Mouse (Mus musculus): ENCODE measurements around the gene Lcmt1.

The Lcmt1 gene

DNA sequence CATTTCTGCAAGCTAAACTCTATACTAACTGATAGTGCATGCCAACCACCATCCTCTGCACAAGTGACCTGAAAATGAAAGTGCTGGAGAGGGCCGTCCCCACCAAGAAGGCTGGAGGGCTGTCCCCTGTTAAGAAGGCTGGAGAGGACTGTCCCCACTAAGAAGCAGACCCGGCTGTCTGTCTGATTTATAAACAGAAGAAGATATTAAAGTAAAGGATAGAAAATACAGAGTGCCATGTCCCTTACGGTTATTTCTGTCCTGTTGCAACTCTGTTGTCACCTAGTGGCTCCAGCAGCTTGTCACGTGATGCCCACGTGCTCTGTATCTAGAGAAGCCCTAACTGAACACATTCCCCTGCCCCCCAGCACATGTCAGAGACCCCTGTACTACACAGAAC is 9.4 kb upstream of the Lcmt1 start:
- DNase-seq (ENCODE audit: low spot score in 2 of 2), result no peak

DNA sequence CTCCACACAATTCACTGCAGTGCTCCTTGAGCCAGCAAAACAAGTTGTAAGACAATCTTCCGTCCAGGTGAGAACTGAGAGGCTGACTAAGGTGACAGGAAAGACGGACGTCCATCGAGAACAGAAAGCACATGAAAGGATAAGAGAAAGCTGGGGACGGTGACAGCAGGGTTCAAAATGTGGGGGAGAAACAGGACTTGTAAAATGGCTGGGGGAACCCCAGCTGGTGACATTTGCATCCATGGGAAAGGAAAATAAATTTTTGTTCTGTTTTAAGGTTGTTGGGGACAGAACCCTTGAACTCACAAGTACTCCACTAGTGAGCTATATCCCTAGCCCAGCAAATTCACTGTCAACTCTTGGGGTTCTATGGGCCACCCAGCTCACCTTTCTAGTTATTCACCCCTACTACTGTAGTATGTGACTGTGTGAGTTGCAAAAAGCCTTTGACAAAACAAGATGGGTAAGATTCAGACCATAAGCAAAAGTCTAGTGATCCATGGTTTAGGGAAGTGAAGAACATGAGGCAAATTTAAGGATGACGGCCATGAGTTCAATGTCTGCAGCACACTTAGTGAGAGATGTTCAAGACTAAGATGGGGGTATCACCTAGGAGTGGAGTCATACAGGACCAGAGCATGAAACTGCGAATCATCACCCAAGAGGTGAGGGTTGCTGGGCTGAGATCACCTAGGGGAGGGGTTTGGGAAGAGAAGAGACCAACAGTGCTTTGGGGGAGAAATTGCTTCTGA is 8.2 kb upstream of the Lcmt1 start:
- no peak for DNase-seq (ENCODE audit: low spot score in 2 of 2)

DNA sequence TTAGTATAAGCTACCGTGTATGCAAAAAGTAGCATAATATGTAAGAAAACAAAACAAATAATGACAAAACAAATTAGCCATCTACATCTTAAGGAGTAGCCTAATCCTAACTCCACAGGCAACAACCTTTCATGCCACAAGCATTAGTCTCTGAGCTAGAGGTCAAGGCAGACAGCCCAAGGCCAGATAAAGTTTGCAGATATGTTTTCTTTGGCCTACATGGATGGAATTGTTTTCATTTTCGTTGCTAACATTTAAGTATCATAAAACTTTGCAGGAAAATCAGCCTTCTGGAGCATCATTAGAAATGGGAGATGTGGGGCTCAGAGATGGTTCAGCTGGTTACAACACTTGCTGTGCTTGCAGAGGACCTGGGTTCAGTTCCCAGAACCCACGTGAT is 6.8 kb upstream of the Lcmt1 start:
- DNase-seq (ENCODE audit: low spot score in 2 of 2), result no peak

DNA sequence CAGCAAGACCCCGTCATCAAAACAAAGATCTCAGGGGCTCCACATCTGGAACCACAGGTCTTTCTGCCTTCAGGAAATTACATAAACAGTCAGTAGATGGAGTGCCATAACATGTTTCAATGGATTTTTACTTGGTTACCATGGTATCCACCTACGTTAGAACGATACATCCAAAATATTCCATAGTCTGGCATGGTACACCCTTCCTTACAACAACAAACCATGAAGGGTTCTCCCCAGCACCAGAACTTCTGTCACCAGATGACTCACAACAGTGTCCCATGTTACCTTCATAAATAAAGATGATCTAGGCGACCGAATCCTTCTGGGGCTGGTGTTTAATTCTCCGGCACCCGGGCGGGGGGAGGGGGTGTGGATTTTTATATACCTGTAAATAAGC is 5.6 kb upstream of the Lcmt1 start:
- no peak for DNase-seq (ENCODE audit: low spot score in 2 of 2)

DNA sequence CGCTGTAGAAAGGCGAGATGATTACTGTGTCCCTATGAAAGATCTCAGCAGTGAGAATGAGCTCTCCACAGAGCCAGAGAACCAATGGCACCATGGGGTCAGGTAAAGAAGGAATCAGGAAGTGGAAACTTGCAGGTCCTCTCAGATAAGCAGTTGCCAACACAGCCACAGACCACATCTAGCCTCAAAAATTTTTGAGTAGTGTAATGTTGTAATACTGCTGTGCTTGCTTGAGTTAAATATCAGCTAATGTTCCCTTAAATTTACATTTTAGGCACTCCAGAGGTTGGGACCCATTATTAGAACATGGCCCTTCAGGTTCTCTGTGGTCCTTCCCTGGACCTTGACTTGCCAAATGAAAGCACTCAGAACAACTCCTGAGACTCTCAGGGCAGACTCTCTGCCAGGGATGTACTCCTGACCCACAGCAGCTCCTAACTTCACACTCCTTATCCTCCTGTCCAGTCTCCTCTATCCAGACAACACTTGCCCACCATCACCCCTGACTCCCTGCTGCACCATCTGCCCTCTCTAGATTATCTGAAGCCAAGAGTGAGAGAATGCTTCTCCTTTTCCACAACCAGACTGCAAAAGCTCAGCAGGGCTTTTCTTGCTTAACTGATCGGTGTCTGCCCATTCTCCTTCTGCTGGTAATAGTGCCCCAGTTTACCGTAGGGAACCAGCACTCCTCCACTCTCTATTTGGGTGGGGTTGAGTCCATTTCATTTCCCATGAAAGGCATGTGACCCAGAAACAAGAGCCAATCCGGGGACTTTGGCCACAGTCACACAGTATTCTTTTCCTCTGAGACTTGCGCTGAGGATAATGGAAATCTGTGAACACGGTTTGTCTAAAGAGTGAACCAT is 3.5 kb upstream of the Lcmt1 start:
- DNase-seq (ENCODE audit: low spot score in 2 of 2), result no peak

DNA sequence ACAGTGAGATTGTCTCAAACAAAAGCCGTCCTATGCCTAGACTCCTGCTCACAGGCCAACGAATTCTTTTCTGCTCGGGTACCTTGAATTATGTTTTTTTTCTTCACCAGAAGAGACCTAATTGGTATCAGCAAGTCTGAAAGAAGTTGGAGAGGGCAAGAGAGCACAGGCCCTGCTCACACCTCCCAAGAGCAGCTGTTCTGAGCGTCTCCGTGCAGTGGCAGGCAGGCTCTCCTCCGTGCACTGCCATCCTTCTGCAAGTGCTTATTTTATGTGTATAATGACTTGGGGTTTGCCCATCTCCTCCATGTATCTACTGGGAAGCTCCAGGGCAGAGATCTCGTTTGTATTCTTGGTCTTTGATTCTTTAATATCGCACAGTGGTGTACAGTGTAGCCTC is 2.8 kb upstream of the Lcmt1 start:
- DNase-seq (ENCODE audit: low spot score in 2 of 2), result no peak

DNA sequence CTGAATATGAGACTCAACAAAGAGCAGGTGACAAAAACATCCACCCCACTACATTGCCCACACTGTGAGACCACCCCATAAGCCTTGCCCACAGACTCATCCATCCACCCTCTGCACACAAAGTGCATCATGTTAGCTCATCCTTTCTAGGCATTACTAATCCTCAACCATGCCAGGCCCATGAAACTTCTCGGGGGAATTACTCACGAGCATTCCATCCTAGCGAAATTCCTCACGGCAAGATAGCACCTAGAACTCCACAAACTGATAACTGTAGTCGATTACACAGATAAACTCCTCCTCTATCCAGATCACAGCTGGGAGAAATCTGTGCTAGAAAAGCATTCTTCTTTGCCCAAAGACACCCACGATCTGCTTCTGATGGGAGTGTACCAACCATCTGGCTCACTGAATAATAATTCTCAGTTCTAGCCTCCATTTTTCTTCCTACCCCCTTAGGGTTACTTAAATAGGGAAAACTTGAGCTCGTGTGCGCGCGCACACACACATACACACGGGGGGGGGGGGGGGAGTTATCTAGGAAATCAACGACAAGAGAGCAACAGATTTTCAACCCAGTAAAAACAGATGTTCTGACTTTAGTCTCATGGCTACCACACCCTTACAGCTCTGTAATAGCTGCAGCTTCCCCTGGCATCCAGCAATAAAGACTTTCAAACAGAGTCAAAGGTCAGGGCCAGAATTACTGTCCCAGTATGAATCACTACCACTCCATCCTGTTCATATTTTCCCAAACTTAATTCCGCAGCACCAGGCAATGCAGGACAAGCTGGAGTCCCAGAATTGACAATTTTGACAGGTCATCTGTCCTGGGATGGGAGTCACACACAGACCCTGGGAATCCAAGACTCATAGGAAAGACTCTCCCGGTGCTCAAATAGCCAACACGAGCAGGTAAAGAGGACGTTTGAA is 2.1 kb upstream of the Lcmt1 start:
- DNase-seq (ENCODE audit: low spot score in 2 of 2), result no peak

DNA sequence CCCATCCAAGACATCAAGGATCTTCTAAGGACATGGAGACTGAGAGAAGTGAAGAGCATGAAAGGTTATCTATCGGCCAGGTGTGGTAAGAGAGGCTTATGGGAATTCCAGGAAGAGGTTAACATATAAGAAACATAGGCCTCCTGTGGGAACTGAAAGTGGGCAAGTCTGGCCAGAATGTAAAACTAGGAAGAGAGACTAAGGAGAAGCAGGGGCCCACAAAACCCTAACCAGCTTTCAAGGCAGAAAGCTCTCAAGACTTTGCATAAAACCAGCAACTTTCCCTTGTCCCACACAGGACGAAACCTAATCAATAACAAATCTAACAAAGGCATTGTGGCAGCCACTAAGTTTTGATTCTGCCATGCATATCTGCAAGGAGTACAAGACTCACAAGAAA is 1.4 kb upstream of the Lcmt1 start:
- no peak for DNase-seq (ENCODE audit: low spot score in 2 of 2)

DNA sequence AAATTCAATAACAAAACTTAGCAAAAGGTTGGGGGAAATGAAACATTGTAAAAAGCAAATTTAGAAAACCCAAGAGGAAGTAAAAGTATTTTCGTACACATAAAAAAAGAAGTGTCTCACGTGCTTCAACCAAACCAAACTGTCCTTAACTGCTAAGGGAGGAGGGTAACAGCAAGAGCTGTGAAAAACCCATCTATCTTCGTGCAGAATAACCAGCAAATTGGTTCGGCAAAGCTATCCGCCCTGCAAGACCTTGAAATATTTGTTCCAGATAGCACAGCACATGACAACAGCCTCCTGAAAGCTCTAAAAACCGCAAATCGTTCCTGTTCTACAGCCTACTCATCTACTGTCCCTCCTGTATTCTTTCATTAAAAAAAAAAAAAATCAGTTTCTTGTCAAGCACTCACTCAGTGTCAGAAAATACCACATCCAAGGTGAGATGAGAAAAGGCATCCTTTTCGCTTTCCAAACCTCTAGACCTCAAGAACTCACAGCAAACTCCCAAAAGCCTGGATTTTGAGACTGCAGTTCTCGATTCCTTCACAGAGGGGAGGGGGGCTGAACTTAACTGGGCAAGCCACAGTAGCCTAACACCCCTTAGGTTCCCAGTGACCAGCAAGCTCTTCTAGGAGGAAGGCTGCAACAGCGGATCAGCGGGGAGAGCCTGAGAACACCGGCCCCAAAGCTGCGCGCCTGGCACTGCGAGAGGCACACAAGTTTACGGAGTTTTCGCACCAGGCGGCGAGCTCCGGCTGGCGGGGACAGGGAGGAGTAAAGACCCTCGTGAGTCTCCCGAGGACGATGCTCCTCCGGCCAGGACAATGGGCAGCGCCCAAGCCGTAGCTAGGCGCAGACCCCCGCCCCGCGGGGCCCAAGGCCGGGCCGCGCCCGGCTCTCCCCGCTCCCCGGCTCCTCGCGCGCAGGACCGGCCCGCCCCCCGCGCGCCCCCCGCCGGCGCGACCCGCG is 522 bp upstream of the Lcmt1 start:
- peak in 1 of 2 experiments; percentile 61 for DNase-seq (ENCODE audit: low spot score in 2 of 2)

DNA sequence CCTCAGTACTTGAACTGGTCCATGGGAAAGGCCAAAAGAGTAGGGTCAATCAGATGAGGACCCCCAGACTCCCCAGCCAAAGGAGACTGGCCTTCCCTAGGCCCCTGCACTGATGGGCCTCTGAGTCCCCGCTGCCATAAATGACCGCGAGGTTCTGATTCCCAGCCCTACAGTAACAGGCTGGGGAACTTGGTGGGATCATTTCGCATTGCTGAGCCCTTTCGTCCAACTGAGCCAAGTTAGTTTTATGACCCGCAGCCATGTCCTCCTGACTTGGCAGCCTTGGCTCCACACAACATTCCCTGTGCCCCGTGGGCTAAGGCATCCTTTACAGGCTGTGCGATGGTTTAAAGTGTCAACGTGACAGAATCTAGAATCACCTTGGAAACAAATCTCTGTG is 1.1 kb downstream of the Lcmt1 start:
- DNase-seq (ENCODE audit: low spot score in 2 of 2), result no peak

DNA sequence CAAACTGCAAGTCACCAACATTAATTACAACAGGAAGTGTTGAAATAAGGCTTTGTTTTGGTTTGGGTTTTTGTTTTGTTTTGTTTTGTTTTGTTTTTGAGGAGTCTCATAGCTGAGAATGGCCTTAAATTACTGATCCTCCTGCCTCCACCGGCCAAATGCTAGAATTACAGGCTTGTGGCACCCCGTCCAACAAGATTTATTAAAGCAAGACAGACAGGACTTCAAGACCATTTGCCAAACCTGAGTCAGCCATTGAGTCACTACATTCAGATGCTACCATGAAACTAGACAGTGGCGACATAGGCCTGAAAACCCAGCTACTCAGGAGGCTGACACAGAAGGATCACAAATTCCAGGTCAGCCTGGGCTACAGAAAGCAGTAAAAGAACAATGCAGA is 1.9 kb downstream of the Lcmt1 start:
- no peak for DNase-seq (ENCODE audit: low spot score in 2 of 2)

DNA sequence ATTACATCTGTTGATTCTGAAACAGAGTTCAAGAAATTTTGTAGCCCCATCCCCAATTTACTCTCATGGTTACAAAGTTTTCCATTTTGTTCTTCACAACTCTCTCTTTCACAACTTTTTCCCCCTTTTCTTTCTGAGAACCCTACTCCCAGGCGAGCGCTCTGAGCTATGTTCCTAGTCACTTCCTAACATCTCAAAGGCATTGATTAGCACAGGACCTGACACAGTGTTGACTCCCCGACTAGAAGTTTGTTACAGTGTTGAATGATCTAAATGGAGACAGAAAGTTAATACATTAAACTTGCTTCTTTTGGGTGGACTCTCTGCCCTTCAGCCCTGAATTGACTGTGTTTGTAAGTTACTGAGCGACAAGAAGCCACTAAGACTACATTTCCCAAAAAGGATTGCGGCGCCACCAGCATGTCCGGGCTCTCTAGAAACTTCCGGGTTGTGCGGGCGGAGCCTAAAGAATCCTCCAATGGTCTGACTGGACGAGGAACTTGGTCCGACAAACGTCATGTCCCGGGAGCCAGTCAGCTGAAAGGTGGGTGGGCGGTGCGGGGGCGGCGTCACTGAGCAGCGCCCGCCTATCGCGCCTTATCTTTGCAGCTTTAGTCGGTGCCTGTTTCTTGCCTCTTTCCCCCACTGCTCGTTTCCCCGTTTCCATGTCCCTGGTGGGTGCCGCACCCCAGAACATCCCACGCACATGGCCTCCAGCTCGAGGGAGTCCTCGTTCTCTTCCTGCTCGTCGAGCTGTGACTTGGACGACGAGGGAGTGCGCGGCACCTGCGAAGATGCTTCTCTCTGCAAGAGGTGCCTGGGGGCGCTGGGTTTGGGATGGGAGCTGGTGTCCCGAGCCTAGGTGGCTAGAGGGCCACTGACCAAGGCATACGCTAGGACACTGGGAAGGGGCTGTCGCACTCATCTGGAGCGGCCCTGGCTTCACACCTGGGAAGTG is 8.1 kb downstream of the Lcmt1 start:
- peak; percentile 90 to 93 for DNase-seq (ENCODE audit: low spot score in 2 of 2)

DNA sequence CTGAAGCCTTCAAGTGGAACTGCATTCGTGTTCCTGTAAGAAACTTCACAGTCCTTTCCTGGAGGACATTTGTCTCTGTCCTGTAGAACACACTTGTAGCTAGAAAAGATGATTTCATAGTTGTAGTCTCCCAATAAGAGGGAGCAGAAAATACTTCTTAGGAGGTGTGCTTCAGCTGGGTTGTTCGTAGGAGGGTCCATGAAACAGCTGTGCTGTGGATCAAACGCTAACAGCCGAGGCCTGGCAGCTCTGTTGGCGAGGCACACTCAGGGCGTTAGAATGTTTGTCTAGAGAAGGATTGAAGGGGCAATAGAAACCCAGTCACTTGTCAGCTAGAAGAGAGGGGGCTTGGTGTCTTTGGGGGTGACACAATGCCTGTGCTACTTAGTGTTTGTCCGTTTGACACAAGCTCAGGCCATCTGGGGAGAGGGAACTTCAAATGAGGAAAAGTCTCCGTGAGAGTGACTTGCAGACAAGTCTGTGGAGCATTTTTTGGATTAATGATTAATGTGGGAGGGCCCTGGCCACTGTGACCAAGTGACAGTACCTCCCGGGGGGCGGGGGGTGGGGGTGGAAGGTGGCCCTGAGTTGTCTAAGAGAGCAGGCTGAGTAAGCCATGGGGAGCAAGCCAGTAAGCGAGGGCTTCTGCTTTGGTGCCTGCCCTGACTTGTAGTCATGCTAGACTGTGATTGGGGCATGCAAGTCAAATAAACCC is 16.3 kb downstream of the Lcmt1 start:
- no peak for DNase-seq (ENCODE audit: low spot score in 2 of 2)

DNA sequence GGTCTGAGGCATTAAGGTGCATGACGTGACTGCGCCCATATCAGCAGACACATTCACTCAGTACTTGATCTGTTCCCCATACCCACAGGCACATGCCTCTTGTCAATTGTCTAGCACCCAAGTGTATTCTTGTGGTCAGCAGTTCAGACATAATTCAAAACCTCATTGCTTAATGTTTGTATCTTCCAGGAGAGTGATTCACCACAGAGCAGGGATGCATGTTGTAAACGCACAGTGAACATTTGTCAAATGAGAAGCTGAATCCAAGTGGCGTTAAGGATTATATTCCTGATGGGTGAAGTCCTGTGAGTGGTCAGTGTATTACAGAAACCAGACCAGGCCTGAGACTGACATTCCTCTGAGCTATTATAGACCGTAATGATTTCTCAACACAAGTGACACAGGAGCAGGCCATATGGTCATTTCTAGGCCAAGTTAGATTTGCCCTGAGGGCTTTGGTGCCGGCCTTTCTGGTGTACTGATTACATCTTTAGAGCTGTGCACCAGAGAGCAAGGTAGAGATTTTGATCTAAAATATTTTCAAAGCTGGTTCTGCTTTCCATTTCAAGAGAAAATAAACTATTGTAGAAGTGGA is 20.2 kb downstream of the Lcmt1 start:
- DNase-seq (ENCODE audit: low spot score in 2 of 2), result no peak

DNA sequence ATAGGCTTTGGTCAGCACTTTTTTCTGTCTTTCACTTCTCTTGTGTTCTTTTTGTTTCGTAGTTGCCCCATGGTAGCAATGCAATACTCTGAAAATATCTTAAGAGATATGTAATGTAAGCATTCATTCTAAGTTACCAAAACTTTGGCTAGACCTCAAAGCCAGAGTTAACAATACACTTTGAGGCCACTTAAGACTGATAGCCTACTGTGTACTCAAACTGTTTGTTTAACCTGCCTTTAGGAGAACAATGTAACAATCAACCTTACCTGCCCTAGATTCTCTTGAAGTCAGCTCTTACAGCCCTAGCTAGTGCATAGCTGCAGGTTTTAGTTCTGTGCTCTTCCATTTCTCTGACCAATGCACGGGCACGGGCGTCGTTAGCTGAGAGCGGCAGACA is 24.7 kb downstream of the Lcmt1 start:
- DNase-seq (ENCODE audit: low spot score in 2 of 2), result no peak

DNA sequence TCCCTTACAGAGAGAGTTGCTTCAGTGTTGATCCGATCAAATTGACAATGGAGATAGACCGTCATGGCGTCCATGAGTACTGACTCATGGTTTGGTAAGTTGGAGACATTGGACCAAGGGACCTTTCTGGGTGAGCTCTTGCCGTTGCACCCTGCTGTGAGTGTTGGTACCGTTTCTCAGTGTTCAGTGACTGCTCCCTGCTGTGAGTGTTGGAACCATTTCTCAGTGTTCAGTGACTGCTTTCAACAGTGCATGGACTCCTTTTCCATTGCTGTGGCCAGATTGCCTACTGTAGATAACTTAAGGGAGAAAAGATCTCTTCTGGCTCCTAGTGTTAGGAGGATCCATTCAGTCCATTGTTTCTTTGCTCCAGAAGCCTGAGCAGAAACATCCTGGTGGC is 27.3 kb downstream of the Lcmt1 start:
- no peak for DNase-seq (ENCODE audit: low spot score in 2 of 2)

DNA sequence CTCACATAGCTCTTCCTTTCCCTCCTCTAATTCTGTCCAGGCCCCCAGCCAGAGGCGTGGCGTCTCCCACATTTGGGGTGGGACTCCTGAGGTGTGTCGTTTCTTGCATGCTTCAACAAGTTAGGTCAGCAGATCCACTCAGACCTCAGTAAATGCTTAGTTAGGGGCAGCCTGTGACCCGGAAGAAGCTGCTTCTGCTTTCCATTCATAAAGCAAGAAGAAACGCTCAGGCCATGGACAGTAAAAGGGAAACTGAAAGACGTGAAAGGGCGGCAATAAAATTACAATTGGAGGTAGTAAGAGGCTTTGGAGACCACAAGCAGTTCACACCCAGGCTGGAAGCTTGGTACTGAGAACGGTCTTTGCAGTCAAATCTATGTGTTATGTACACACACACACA is 27.8 kb downstream of the Lcmt1 start:
- DNase-seq (ENCODE audit: low spot score in 2 of 2), result no peak

DNA sequence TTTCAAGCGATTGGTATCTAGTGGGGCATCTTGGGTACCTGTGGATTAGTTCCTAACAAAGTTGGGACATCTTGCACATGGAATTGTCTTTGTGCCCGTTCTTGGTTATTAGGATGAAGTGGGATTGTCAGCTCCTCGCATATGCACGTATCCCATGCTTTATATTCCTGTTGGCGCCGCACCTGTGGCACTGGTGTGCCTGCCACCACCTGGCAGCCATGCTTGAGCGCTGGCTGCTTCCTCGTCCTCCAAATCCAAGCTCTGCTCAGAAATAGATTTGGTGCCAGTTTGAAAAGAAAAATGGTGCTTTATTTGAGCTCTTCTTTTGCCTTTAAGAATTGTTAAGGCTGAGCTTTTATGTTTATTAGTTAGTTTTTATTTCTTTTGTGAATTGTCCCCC is 28.3 kb downstream of the Lcmt1 start:
- no peak for DNase-seq (ENCODE audit: low spot score in 2 of 2)

DNA sequence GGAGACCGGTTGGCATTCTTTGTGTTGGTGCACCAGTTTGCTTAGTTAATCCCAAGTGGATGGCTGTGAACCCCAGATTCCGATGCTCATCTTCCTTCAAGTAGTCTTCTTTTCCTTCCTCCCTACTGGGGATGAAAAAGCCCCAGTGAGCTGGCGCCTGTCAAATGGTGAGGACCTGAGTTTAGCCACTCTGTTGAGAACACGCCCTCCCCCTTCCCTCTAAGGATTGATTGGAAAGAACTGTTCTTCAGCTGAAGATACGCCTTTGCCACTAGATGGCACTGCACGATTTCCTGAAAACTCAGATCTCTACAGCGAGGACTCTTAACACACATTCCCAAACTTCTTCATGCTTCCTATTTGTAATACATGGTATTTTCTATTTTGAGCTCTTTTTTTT is 29.2 kb downstream of the Lcmt1 start:
- DNase-seq (ENCODE audit: low spot score in 2 of 2), result no peak
